Mouse (Mus musculus) stomach, embryonic 14.5 days (tissue): Measurements from ENCODE around the gene Intu. TPM values are rescaled to one million over a fixed set of nuclear protein-coding genes. Genes with fewer than 3 reads are reported as not detected.

Experiments used
- ATAC-seq: fragments of 200-750 bp; cut with Nextera tagmentation; 2 replicates; pipeline ENCODE4 v1.8.0; 2017; ENCODE audit warnings: low read depth, moderate TSS enrichment; ENCODE audit not compliant: insufficient number of reproducible peaks, insufficient read depth, low FRiP score
- H3K27ac ChIP-seq: fragments of 300-500 bp; sonication (generic); 2 replicates; pipeline ENCODE4 v1.5.1; 2014; ENCODE audit warnings: mild to moderate bottlenecking, low read length, moderate library complexity, mixed read lengths
- H3K27me3 ChIP-seq: fragments of 300-500 bp; sonication (generic); 2 replicates; pipeline ENCODE4 v1.6.1; 2014; ENCODE audit warnings: low read length, control low read depth, mixed read lengths; ENCODE audit not compliant: control insufficient read depth, insufficient read depth
- H3K36me3 ChIP-seq: fragments of 300-500 bp; sonication (generic); 2 replicates; pipeline ENCODE4 v1.6.1; 2014; ENCODE audit warnings: mild to moderate bottlenecking, control low read depth, low read length, moderate library complexity, mixed read lengths; ENCODE audit not compliant: control insufficient read depth, insufficient read depth
- H3K4me1 ChIP-seq: fragments of 300-500 bp; sonication (generic); 2 replicates; pipeline ENCODE4 v1.6.1; 2014; ENCODE audit warnings: low read length, control low read depth, mixed read lengths; ENCODE audit not compliant: control insufficient read depth, insufficient read depth
- H3K4me2 ChIP-seq: fragments of 300-500 bp; sonication (generic); replicated peaks from 2 replicates; pipeline ENCODE4 v1.6.1; 2014; ENCODE audit warnings: low read depth, low read length, control low read depth
- H3K4me3 ChIP-seq: fragments of 300-500 bp; sonication (generic); 2 replicates; pipeline ENCODE4 v1.5.1; 2014; ENCODE audit warnings: low read depth, low read length, control low read depth
- H3K9ac ChIP-seq: fragments of 300-500 bp; sonication (generic); replicated peaks from 2 replicates; pipeline ENCODE4 v1.6.1; 2014; ENCODE audit warnings: low read depth, mild to moderate bottlenecking, control low read depth, low read length, moderate library complexity, mixed read lengths
- H3K9me3 ChIP-seq: fragments of 300-500 bp; sonication (generic); 2 replicates; pipeline ENCODE4 v1.6.1; 2016; ENCODE audit warnings: low read depth, low read length, control low read depth; ENCODE audit not compliant: control insufficient read depth
- WGBS: fragments of 180-500 bp; shearing (Covaris S2); extraction: QIAGEN DNeasy Blood & Tissue Kit; methylation state at CpG from one replicate; pipeline ENCODE4 v1.1.7; 2014; 5-methylcytosine and 5-hydroxymethylcytosine counted together
- polyA plus RNA-seq: library from polyadenylated mRNA; unstranded; fragments of >200 nt; fragmentation: Nextera tagmentation; extraction: Ambion mirVana; gene quantifications from 2 replicates; pipeline ENCODE4 v1.2.1, GENCODE M21; 2014

Intu gene
- polyA plus RNA-seq, 1 experiment from 2014 or later: 3.3 TPM

DNA sequence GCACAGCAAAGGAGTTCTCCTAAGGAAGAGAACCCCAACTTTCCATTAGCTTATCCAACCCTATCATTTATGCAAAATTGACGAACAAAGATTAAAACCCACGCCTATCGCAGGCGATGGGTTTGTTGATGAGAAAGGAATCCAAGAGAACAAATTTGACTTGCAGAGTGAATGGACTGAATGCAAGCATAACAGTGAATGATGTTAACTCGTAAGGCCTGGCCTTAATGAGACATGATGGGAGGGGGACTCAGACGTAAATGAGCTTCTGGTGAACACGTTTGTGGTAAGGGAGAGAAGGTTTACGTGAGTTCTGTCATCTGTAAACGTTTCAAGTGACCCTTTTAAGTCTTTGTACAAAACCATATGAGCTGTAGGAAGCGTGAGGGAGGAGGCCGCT is 1.2 kb downstream of the Intu start:
- H3K4me2 ChIP-seq: peak overlapping the region; percentile 100
- H3K9ac ChIP-seq: no peak overlapping the region
- WGBS: 13% methylated on average over 11 of the region's 11 CpGs
- no peaks in the 10 kb centered on the region for H3K27me3 ChIP-seq
- no peaks in the 10 kb centered on the region; the same call in 1 of the 2 replicates for H3K4me1 ChIP-seq
- H3K36me3 ChIP-seq: no peaks in the 10 kb centered on the region
- ATAC-seq: no peak
- peak overlapping the region; percentile 47; the same call in 1 of the 2 replicates for H3K4me3 ChIP-seq
- no peak overlapping the region for H3K27ac ChIP-seq
- H3K9me3 ChIP-seq: no peaks in the 10 kb centered on the region

DNA sequence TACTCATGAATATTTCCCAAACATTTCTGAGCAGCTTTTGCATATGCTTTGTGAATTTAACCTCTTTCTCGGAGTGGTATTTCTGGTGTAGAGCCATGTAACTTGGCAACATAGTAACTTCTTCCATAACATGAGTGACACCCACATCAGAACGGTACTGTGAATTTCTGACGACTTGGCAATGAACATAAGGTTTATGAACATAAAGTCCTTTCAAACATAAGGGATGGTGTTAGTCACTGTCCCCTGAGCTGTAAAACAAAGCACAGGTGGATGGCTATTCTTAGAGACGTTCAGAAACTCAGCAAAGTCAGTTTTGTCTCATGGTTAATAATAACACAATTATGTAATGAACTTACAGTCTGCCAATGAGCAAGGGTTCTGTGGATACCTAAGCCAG is 3.1 kb downstream of the Intu start:
- Histone ChIP-seq H3K4me1 (no peaks in the 10 kb centered on the region; the same call in 1 of the 2 replicates), H3K9ac (no peak overlapping the region), H3K36me3 (no peaks in the 10 kb centered on the region), H3K27me3 (no peaks in the 10 kb centered on the region), H3K9me3 (no peaks in the 10 kb centered on the region), H3K4me3 (no peak overlapping the region), H3K27ac (no peak overlapping the region), H3K4me2 (no peak overlapping the region)
- WGBS: 72% methylated on average over 4 of the region's 4 CpGs
- ATAC-seq: no peak

DNA sequence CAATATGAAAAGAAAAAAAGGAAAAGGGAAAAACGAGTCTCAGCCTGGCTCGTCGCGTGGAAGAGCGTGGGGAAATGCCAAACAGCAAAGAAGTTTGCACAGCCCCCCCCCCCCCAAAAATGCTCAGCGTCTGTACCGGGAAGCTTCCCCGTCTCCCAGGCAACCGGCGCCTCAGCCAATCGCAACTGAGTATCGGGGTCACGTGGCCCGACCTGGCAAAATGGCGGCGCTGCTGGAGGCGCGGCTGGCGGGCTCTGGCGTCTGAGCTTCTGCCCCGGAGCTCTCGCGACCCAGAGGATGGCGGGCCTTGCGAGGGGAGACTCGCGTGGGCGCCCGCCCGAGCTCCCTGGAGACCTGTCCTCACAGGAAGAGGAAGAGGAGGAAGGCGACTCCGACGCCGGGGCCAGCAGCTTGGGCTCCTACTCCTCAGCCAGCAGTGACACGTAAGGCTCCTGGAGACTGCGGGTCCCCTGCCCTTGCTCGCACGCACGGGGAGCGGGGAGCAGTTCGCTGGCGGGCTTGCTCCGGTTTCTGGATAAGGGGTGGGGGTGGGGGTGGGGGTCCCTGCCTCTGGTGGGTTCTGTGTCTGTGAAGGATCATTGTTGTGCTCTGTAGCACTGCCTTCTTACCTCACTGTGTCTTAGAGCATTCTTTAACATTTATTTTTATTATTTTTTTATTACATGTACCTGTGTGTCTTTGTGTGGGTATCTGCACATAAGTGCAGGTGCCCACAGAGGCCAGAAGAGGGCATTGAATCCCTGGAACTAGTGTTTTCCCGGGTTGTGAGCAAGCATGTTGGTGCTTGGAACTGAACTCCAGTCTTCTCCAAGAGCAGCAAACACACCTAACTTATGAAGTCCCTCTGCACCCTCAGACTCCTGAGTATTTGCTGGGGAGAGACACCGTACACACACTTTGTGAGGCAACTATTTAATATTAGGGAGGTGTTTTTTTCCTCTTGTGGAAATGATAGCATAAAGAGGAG is 9.8 kb downstream of the Intu start:
- peak; percentile 94; the same call in 1 of the 2 replicates for ATAC-seq
- Histone ChIP-seq H3K27me3 (no peaks in the 10 kb centered on the region), H3K4me2 (peak overlapping the region; percentile 50), H3K9me3 (no peaks in the 10 kb centered on the region), H3K27ac (no peak overlapping the region), H3K4me3 (peak overlapping the region; percentile 77), H3K9ac (peak overlapping the region; percentile 56), H3K36me3 (no peaks in the 10 kb centered on the region), H3K4me1 (no peaks in the 10 kb centered on the region)
- 4% methylated on average over 44 of the region's 45 CpGs for WGBS

DNA sequence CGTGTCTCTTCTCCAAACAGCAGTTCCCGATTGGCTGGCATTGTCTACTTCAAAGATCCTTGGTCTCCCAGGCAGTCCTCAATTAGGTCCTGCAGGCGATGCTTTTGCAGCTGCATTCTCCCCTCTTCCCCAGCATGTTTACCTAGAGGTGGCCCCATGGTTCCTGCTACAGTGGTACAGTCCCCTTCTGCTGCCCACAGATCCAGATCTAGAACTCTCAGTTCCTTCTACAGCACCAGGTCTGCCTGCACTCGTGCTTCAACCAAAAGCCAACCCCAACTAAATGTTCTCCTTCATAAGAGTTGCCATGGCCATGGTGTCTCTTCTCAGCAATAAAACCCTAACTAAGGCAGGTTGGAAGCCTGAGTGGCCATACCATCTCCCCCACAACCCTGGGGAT is 15.5 kb downstream of the Intu start:
- WGBS: 83% methylated on average over 4 of the region's 4 CpGs
- Histone ChIP-seq H3K4me3 (no peak overlapping the region), H3K9ac (no peak overlapping the region), H3K4me2 (no peak overlapping the region), H3K9me3 (no peaks in the 10 kb centered on the region), H3K36me3 (no peaks in the 10 kb centered on the region), H3K27me3 (no peaks in the 10 kb centered on the region), H3K4me1 (no peaks in the 10 kb centered on the region), H3K27ac (no peak overlapping the region)
- no peak for ATAC-seq

DNA sequence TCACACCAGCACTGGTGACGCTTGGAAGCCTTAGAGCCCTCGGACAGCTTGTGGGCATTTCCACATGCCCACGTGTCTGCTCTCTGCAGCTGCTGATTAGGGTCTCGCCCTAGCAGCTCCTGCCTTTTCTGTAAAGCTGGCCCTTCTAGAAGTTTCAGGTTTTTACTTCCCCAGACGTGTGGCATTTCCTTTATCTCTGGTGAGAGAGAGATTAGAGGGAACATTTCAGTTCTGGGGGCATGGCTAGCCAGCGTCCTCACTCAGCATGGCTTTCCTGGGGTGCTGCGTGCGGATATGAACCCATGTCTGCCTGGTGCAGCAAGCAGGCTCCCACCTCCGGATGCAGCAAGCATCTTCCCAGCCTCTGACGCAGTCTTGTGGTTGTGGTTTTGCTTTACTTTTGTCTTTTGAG is 121.9 kb downstream of the Intu start:
- H3K4me2 ChIP-seq: no peak overlapping the region
- H3K9ac ChIP-seq: no peak overlapping the region
- WGBS: 66% methylated on average over 10 of the region's 10 CpGs
- no peaks in the 10 kb centered on the region for H3K4me1 ChIP-seq
- H3K4me3 ChIP-seq: no peak overlapping the region
- H3K36me3 ChIP-seq: peaks cover 4% of the 10 kb centered on the region; the same call in 1 of the 2 replicates
- no peak for ATAC-seq
- no peak overlapping the region for H3K27ac ChIP-seq
- no peaks in the 10 kb centered on the region for H3K27me3 ChIP-seq
- no peaks in the 10 kb centered on the region for H3K9me3 ChIP-seq

DNA sequence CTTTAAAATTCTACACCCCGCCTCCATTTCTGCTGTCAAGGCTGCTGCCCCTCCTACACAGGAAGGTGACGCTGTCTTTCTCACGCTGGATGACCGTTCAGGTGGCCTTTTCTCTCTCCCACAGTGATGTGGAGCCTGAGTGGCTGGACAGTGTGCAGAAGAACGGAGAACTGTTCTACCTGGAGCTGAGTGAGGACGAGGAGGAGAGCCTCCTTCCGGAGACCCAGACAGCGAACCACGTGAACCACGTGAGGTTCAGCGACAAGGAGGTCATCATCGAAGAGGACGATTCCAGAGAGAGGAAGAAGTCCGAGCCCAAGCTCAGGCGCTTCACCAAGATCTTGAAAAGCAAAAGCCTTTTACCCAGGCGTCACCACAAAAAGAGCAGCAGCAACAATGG is 122.5 kb downstream of the Intu start:
- Histone ChIP-seq H3K9me3 (no peaks in the 10 kb centered on the region), H3K4me1 (no peaks in the 10 kb centered on the region), H3K4me2 (no peak overlapping the region), H3K9ac (no peak overlapping the region), H3K36me3 (peaks cover 4% of the 10 kb centered on the region; the same call in 1 of the 2 replicates), H3K27me3 (no peaks in the 10 kb centered on the region), H3K4me3 (no peak overlapping the region), H3K27ac (no peak overlapping the region)
- ATAC-seq: no peak
- WGBS: 93% methylated on average over 16 of the region's 16 CpGs

DNA sequence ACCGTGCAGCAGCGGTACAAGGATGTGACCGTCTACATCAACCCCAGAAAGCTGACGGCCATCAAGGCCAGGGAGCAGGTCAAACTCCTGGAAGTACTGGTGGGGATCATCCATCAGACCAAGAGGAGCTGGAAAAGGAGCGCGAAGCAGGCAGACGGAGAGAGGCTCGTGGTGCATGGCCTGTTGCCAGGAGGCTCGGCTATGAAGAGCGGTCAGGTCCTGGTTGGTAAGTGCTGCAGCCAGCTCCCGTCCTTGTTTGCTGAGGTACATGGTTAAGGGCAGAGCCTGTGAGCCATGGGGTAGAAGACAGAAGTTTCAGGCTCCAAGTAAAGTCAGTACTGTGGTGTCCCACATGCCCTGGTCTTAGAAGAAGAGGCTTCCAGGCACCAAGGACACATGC is 122.9 kb downstream of the Intu start:
- Histone ChIP-seq H3K27ac (no peak overlapping the region), H3K27me3 (no peaks in the 10 kb centered on the region), H3K4me1 (no peaks in the 10 kb centered on the region), H3K36me3 (peaks cover 4% of the 10 kb centered on the region; the same call in 1 of the 2 replicates), H3K9me3 (no peaks in the 10 kb centered on the region), H3K4me3 (no peak overlapping the region), H3K4me2 (no peak overlapping the region), H3K9ac (no peak overlapping the region)
- no peak for ATAC-seq
- WGBS: 79% methylated on average over 11 of the region's 11 CpGs

DNA sequence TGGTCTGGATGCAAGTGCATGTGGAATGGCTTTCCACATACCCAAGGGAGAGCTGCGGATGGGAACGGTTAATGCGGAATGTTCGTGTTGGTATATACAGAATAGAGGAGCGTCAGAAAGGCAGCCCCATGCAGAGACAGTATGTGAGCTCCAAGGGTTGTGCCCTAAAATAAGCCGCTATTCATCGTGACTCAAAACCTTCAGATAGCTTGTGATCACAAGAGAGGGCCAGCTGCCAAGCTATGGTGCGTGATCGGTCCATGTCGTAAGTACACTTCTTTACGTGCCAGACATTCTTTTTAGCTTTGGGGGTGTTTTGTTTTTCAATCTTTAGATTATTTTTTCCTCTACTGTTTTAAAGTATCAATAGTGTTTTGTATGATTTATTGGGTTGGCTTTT is 124.5 kb downstream of the Intu start:
- Histone ChIP-seq H3K4me2 (no peak overlapping the region), H3K36me3 (peaks cover 4% of the 10 kb centered on the region; the same call in 1 of the 2 replicates), H3K4me1 (no peaks in the 10 kb centered on the region), H3K27me3 (no peaks in the 10 kb centered on the region), H3K27ac (no peak overlapping the region), H3K9ac (no peak overlapping the region), H3K4me3 (no peak overlapping the region), H3K9me3 (no peaks in the 10 kb centered on the region)
- 92% methylated on average over 11 of the region's 11 CpGs for WGBS
- no peak for ATAC-seq
